Mouse (Mus musculus) liver, postnatal 0 days (tissue): ENCODE data around the gene Atg2b.

Source experiments
- CTCF ChIP-seq: sonication (generic); IDR thresholded peaks from 2 replicates; pipeline ENCODE4 v1.5.1; 2016; ENCODE audit warnings: antibody characterized with exemption, low read depth
- EP300 ChIP-seq: IDR thresholded peaks from 2 replicates; pipeline ENCODE4 v1.6.1; 2016; ENCODE audit warnings: antibody characterized with exemption, low read depth, mild to moderate bottlenecking

DNA sequence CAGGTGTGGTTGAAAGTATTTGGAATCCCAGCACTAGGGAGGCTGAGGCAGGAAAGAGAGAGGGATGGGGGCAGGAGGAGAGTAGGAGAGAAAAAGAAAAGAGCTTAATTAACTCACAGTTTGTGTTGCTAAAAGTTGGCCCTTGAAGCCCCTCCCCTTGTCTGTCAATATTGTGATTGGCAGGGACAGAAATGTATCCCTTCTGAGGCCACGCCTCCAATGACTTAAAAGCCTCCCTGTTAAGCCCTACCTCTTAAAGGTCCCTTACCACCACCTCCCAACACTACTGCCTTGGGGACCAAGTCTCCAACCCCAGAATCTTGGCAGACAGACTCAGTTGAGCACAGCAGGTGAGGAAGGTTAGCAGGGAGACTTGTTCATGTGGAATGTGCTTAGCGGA lies 112.4 kb downstream of the Atg2b start:
- TF ChIP-seq EP300, result no peak
- TF ChIP-seq CTCF, result no peak
